Mouse (Mus musculus) kidney, postnatal 14 days (tissue): Measurements from ENCODE around the gene Olfr740.

Source experiments
- DNase-seq: peaks from one replicate; pipeline ENCODE4 v3.0.0; 2022; ENCODE audit warnings: mixed read lengths

The Olfr740 gene

DNA sequence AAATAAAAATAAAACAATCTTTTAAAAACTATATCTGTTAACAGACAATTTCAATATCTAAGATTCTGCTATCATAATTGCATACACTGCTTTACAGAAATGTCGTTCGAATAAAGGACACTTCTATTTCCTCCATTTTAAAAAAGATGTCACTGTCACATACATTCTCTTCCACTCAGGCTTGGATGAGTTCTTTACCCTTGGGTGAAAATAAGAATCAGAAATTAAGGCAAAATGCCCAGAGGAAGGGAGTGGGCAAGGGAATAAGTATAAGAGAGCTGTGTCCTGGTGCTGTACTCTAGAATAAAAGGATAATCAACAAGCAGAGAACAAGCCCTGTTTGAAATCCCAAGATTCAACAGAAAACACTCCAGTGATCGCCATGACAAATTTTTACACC is at the start of gene Olfr740:
TSS of gene Olfr740 (plus strand) at position 301 of the 400 bp plus-strand sequence.
- no peak for DNase-seq

DNA sequence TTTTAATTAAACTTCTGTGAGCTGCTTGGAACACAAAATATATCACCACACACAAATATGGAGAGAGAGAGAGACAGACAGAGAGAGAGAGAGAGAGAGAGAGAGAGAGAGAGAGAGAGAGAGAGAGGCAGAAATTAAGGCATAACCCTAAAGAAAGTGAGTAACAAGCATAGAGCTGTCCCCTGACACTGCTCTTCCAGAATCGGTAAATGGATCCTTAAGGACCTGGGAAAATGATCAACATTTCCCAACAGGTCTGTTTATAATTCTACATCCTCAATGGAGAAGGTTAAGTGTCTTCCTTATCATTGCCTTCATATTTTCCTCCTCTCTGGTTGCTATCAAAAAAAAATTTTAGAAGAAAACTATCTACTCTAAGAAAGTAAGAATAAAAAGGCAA is 38.1 kb upstream of the Olfr740 start, which contains the start of gene Olfr738:
TSS of gene Olfr738 (plus strand) at position 301 of the 400 bp plus-strand sequence.
- no peak for DNase-seq

DNA sequence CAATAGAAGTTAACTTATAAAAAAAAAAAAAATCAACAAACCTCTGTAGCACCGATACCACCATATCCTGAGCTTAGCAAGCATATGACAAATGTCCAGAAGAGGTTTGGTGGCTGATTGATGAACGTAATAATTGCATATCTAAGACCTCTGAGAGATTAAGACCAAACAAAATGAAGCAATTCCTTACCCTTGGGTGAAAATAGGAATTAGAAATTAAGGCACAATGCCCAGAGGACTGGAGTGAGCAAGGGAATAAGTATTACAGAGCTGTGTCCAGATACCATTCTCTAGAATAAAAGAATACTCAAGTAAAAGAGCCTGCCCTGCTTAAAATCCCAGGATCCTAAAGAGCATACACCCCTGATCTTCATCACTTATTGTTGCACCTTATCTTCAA is 27.0 kb upstream of the Olfr740 start, which contains the start of gene Olfr739:
TSS of gene Olfr739 (plus strand) at position 301 of the 400 bp plus-strand sequence.
- no peak for DNase-seq

DNA sequence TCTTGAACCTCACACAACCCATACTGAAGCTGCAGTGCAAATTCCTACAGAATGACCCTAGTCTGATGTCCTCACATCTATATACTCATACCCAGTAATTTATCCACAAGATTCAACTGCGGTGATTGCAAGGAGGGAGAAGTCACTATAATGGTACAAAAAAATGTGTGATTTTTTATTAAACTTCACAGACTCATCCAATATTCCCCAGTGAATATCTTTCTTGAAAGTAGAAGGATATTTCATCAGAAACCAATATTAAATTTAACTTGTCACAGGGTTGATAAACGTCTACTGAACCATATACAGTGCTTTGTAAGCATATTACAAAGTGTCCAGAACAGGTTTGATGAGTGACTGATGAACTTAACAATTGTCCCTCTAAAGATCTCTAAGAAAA is 27.1 kb downstream of the Olfr740 start, which contains the start of gene Olfr741:
TSS of gene Olfr741 (plus strand) at position 301 of the 400 bp plus-strand sequence.
- DNase-seq: no peak

DNA sequence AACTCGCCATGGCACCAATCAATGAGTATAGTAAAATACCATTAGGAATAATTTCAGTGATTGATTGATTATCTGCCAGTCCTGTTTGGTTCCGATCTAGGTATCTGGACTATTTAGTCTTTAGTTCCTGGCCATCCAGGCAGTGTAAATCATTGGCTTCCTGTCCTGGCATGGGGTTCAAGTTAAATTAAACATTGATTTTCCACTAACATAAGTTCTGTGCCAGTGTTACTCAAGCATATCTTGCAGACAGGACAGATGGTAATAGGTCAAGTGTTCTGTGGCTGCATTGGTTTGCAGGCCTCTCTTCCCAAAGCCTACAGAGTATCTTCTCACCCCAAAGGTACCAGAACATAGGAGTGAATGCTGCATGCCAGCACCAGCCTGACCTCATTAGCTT is 33.1 kb downstream of the Olfr740 start:
- no peak for DNase-seq

DNA sequence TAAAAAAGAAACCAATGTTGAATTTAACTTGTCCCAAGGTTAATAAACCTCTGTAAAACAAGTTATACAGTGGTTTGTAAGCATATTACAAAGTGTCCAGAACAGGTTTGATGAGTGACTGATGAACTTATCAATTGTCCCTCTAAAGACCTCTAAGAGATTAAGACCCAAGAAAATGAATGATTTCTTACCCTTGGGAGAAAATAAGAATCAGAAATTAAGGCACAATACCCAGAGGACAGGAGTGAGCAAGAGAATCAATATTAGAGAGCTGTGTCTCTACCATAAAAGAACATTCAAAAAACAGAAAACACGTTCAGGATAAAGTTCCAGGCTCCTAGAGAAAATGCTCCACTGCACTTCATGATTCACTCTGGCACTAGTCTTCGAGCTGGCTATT is 58.0 kb downstream of the Olfr740 start, which contains the start of gene Olfr742:
TSS of gene Olfr742 (plus strand) at position 301 of the 400 bp plus-strand sequence.
- DNase-seq: no peak
